Mouse (Mus musculus): Measurements from ENCODE around the gene Gm16253. TPM values are rescaled to one million over a fixed set of nuclear protein-coding genes. Genes with fewer than 3 reads are reported as not detected.

Gene Gm16253
- polyA plus RNA-seq (2012; ENCODE audit: insufficient read depth, insufficient read length, missing spikeins), result not detected in 2 replicates

GRCm38 (mm10) chr3:96576690-96577541 lies at the start of gene Gm16253:
TSS of gene Gm16253 (plus strand) at chr3:96576984.
- Histone ChIP-seq H3K4me1 (ENCODE audit: control insufficient read depth, insufficient read depth, low read length) (peaks cover 37% of the 10 kb centered on the region), H3K4me3 (ENCODE audit: insufficient read depth, low read length) (peak within 1 kb of the TSS; percentile 55), H3K27ac (ENCODE audit: insufficient read depth, low read depth, low read length) (peak within 1 kb of the TSS; percentile 98)
- TF ChIP-seq CTCF (IDR thresholded peaks at IDR 0.05; ENCODE audit: low read depth, low read length) (no peak), POLR2A (IDR thresholded peaks at IDR 0.05; ENCODE audit: borderline replicate concordance, low read depth, low read length) (no peak)

DNA sequence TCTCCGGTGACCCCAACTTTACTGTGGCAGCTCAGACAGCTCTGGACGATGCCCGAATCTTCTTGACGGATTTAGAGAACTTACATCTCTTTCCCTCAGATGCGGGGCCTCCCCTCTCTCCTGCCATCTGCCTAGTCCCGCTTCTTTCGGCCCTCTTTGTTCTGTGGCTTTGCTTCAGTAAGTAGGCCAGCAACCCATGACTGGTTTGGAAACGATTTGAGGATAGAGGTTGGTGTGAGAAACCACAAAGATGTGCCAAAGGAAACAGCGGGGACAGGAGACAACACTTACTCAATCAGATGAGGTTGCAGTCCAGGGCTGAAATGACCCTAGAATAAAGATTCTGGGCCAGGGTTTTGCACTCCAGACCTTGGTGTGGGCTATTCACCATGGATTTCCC lies 48.3 kb upstream of the Gm16253 start:
- no peak overlapping the region for H3K27ac ChIP-seq (ENCODE audit: insufficient read depth, low read depth, low read length)
- H3K4me1 ChIP-seq (ENCODE audit: control insufficient read depth, insufficient read depth, low read length), result no peaks in the 10 kb centered on the region
- TF ChIP-seq CTCF (IDR thresholded peaks at IDR 0.05; ENCODE audit: low read depth, low read length) (no peak), POLR2A (IDR thresholded peaks at IDR 0.05; ENCODE audit: borderline replicate concordance, low read depth, low read length) (no peak)
- no peak overlapping the region for H3K4me3 ChIP-seq (ENCODE audit: insufficient read depth, low read length)

GRCm38 (mm10) chr3:96532050-96532449 lies 44.7 kb upstream of the Gm16253 start:
- H3K27ac ChIP-seq (ENCODE audit: insufficient read depth, low read depth, low read length), result no peak overlapping the region
- no peak for TF ChIP-seq POLR2A (IDR thresholded peaks at IDR 0.05; ENCODE audit: borderline replicate concordance, low read depth, low read length)
- no peak for TF ChIP-seq CTCF (IDR thresholded peaks at IDR 0.05; ENCODE audit: low read depth, low read length)

GRCm38 (mm10) chr3:96534300-96534699 lies 42.5 kb upstream of the Gm16253 start:
- TF ChIP-seq POLR2A (IDR thresholded peaks at IDR 0.05; ENCODE audit: borderline replicate concordance, low read depth, low read length), result no peak
- TF ChIP-seq CTCF (IDR thresholded peaks at IDR 0.05; ENCODE audit: low read depth, low read length), result no peak

More at GRCm38 (mm10) chr3:96532050-96532449, 44.7 kb upstream of the Gm16253 start:
- Histone ChIP-seq H3K4me3 (ENCODE audit: insufficient read depth, low read length) (no peak overlapping the region), H3K4me1 (ENCODE audit: control insufficient read depth, insufficient read depth, low read length) (no peaks in the 10 kb centered on the region)

GRCm38 (mm10) chr3:96539316-96539715 lies 37.5 kb upstream of the Gm16253 start:
- no peaks in the 10 kb centered on the region for H3K4me1 ChIP-seq (ENCODE audit: control insufficient read depth, insufficient read depth, low read length)
- H3K4me3 ChIP-seq (ENCODE audit: insufficient read depth, low read length), result no peak overlapping the region
- TF ChIP-seq POLR2A (IDR thresholded peaks at IDR 0.05; ENCODE audit: borderline replicate concordance, low read depth, low read length) (no peak), CTCF (IDR thresholded peaks at IDR 0.05; ENCODE audit: low read depth, low read length) (no peak)
- no peak overlapping the region for H3K27ac ChIP-seq (ENCODE audit: insufficient read depth, low read depth, low read length)

More at GRCm38 (mm10) chr3:96534300-96534699, 42.5 kb upstream of the Gm16253 start:
- H3K4me1 ChIP-seq (ENCODE audit: control insufficient read depth, insufficient read depth, low read length), result no peaks in the 10 kb centered on the region
- H3K4me3 ChIP-seq (ENCODE audit: insufficient read depth, low read length), result no peak overlapping the region
- H3K27ac ChIP-seq (ENCODE audit: insufficient read depth, low read depth, low read length), result no peak overlapping the region

- Histone ChIP-seq H3K27ac (ENCODE audit: insufficient read depth, low read depth, low read length) (no peak overlapping the region), H3K4me1 (ENCODE audit: control insufficient read depth, insufficient read depth, low read length) (no peaks in the 10 kb centered on the region), H3K4me3 (ENCODE audit: insufficient read depth, low read length) (no peak overlapping the region)
- TF ChIP-seq CTCF (IDR thresholded peaks at IDR 0.05; ENCODE audit: low read depth, low read length), result no peak
- no peak for TF ChIP-seq POLR2A (IDR thresholded peaks at IDR 0.05; ENCODE audit: borderline replicate concordance, low read depth, low read length)
Observed at GRCm38 (mm10) chr3:96540740-96541139, 36.0 kb upstream of the Gm16253 start.

DNA sequence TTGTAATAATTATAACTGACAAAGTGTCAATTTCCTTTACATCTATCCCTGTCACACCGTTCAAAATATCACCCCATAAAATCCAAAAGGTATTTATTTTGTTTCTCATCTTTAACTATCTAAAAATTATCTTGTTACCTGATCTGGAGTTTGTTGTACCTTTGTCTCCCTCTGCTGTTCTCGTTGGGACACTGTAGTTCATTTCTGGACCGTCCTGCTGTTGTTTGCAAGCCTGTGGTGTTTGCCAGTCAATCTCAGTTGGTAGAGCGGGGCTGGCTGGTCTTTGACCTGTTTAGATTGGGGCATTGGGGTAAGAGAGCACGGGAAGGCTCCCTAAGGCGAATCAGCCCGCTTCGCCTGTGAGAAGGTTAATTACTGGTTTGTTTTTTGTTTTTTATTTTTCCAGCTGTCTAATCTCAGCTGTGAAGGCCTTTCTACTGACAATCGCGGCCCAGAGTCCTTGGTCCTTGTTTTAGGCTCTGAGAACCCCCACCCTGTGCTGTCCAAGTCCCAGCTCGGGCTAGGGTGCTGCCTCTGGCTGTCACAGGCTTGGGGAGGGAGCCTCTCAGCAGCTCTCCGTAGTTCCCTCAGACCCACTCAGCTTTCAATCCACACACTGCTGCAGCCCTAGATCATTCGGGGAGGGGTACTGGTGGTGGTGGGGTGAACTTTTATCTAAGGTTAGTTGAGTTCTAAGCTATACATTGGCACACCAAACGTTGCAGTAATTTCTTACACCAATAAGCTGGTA lies 35.3 kb upstream of the Gm16253 start:
- H3K4me3 ChIP-seq (ENCODE audit: insufficient read depth, low read length), result no peak overlapping the region

GRCm38 (mm10) chr3:96542554-96542953 lies 34.2 kb upstream of the Gm16253 start:
- Histone ChIP-seq H3K4me1 (ENCODE audit: control insufficient read depth, insufficient read depth, low read length) (no peaks in the 10 kb centered on the region), H3K4me3 (ENCODE audit: insufficient read depth, low read length) (no peak overlapping the region), H3K27ac (ENCODE audit: insufficient read depth, low read depth, low read length) (no peak overlapping the region)
- TF ChIP-seq POLR2A (IDR thresholded peaks at IDR 0.05; ENCODE audit: borderline replicate concordance, low read depth, low read length) (no peak), CTCF (IDR thresholded peaks at IDR 0.05; ENCODE audit: low read depth, low read length) (no peak)

More for the DNA sequence above, 35.3 kb upstream of the Gm16253 start:
- Histone ChIP-seq H3K27ac (ENCODE audit: insufficient read depth, low read depth, low read length) (no peak overlapping the region), H3K4me1 (ENCODE audit: control insufficient read depth, insufficient read depth, low read length) (no peaks in the 10 kb centered on the region)
- TF ChIP-seq POLR2A (IDR thresholded peaks at IDR 0.05; ENCODE audit: borderline replicate concordance, low read depth, low read length), result no peak
- no peak for TF ChIP-seq CTCF (IDR thresholded peaks at IDR 0.05; ENCODE audit: low read depth, low read length)

GRCm38 (mm10) chr3:96543345-96543744 lies 33.4 kb upstream of the Gm16253 start:
- no peak overlapping the region for H3K27ac ChIP-seq (ENCODE audit: insufficient read depth, low read depth, low read length)
- H3K4me3 ChIP-seq (ENCODE audit: insufficient read depth, low read length), result no peak overlapping the region
- TF ChIP-seq CTCF (IDR thresholded peaks at IDR 0.05; ENCODE audit: low read depth, low read length) (no peak), POLR2A (IDR thresholded peaks at IDR 0.05; ENCODE audit: borderline replicate concordance, low read depth, low read length) (no peak)
- no peaks in the 10 kb centered on the region for H3K4me1 ChIP-seq (ENCODE audit: control insufficient read depth, insufficient read depth, low read length)

Data from bone marrow macrophage, adult 2 months (primary cell).